Mouse (Mus musculus): ENCODE results near the gene Clec4f. TPM values are rescaled to one million over a fixed set of nuclear protein-coding genes. Genes with fewer than 3 reads are reported as not detected.

Clec4f gene
- polyA plus RNA-seq, 1 experiment from 2014 or later = 0.09 TPM

DNA sequence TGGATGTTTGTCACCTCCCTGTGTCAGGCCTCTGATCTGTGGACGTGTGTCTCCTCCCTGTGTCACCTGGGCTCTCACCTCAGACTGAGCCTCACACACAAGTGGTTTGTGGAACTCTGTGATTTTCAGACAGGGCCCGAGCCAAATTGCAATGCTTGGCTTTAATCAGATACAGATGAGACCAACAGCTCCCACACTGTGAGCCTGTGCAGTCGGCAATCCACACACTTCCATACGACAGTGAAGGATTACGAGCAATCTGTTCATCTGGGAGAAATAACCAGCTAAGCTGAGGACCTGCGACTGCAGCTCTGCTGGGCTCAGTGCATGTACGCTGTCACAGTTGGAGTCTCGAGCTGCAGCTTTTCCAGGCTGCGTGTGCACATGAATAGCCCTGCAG lies 36.0 kb downstream of the Clec4f start:
- Histone ChIP-seq H3K4me1 (replicated peaks) (no peaks in the 10 kb centered on the region), H3K9ac (no peak overlapping the region), H3K27me3 (replicated peaks) (no peaks in the 10 kb centered on the region), H3K36me3 (no peaks in the 10 kb centered on the region), H3K27ac (no peak overlapping the region), H3K9me3 (no peaks in the 10 kb centered on the region), H3K4me3 (replicated peaks) (no peak overlapping the region), H3K4me2 (replicated peaks) (no peak overlapping the region)
- no peak for ATAC-seq
- 58% methylated on average over 9 of the region's 9 CpGs for WGBS

DNA sequence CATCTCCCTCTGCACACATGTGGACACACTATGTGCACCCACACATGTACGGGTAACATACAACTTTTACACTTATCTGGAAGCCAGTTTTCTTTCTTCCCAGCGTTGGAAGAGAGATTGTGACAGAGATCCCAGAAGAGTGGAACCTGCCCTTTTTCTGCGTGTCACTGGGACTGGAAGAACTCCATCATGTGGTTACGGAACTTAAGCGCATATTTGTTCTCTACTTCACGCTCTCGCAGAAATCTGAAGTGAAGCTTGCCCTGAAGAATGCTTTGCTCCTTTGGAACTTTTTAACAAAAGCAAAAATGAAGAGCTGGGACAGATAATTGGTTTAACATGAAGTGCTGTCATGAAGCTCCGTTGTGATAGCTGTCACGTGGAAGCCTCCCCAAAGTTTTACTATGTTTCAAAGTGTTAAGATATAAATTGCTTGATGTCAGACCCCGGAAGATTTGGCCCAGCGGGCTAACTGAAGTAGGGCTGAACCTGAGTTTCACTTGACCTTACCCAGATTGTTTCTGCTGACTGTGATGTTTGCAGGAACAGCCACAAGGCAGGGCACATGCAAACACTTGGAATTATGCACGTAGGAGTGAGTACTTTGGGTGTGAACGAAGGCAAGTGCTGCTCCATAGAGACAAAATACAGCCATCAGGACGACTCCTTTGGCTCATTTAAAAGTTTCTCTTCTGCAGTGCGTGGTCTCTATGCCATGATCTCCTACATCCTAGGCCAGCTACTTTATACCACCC lies 38.2 kb downstream of the Clec4f start:
- no peak overlapping the region for H3K27ac ChIP-seq
- H3K9ac ChIP-seq = no peak overlapping the region
- H3K4me2 ChIP-seq (replicated peaks) = no peak overlapping the region
- H3K36me3 ChIP-seq = no peaks in the 10 kb centered on the region
- no peak for ATAC-seq
- no peaks in the 10 kb centered on the region for H3K4me1 ChIP-seq (replicated peaks)
- H3K4me3 ChIP-seq (replicated peaks) = no peak overlapping the region
- no peaks in the 10 kb centered on the region for H3K9me3 ChIP-seq
- H3K27me3 ChIP-seq (replicated peaks) = no peaks in the 10 kb centered on the region
- 82% methylated on average over 15 of the region's 15 CpGs for WGBS

DNA sequence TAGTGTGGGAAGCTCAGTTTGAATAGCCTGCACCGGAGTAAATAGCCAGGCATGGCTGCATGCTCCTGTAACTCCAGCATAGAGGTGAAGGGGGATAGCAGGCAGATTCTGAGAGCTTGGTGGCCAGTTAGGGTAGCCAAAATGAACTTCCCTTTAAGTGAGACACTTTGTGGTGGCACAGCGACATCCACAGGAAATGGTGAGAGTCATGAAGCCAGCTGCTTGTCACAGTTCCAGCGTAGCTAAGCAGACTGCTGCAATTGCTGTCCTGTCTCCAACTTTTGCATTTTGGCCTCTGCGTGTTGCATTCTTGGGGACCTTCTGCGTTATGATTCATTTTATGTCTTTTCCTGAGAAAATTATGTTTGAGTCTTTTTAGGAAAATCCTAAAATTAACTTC lies 39.5 kb downstream of the Clec4f start:
- 60% methylated on average over 5 of the region's 5 CpGs for WGBS
- no peak overlapping the region for H3K9ac ChIP-seq
- no peak for ATAC-seq

GRCm38 (mm10) chr6:83614469-83614868 lies 41.5 kb downstream of the Clec4f start:
- no peak overlapping the region for H3K4me3 ChIP-seq (replicated peaks)
- no peak overlapping the region for H3K4me2 ChIP-seq (replicated peaks)
- 83% methylated on average over 4 of the region's 4 CpGs for WGBS
- no peaks in the 10 kb centered on the region for H3K4me1 ChIP-seq (replicated peaks)
- no peaks in the 10 kb centered on the region for H3K36me3 ChIP-seq
- ATAC-seq = no peak
- H3K9me3 ChIP-seq = no peaks in the 10 kb centered on the region
- H3K27me3 ChIP-seq (replicated peaks) = no peaks in the 10 kb centered on the region
- H3K27ac ChIP-seq = no peak overlapping the region
- H3K9ac ChIP-seq = no peak overlapping the region

More for the DNA sequence above, 39.5 kb downstream of the Clec4f start:
- Histone ChIP-seq H3K36me3 (no peaks in the 10 kb centered on the region), H3K4me3 (replicated peaks) (no peak overlapping the region), H3K27me3 (replicated peaks) (no peaks in the 10 kb centered on the region), H3K27ac (no peak overlapping the region), H3K9me3 (no peaks in the 10 kb centered on the region), H3K4me2 (replicated peaks) (no peak overlapping the region), H3K4me1 (replicated peaks) (no peaks in the 10 kb centered on the region)

- H3K4me3 ChIP-seq (replicated peaks) = no peak overlapping the region
- no peak for ATAC-seq
- no peaks in the 10 kb centered on the region for H3K27me3 ChIP-seq (replicated peaks)
- 93% methylated on average over 1 of the region's 1 CpGs for WGBS
- H3K9me3 ChIP-seq = no peaks in the 10 kb centered on the region
- H3K9ac ChIP-seq = no peak overlapping the region
- H3K4me1 ChIP-seq (replicated peaks) = no peaks in the 10 kb centered on the region
- no peak overlapping the region for H3K4me2 ChIP-seq (replicated peaks)
- no peaks in the 10 kb centered on the region for H3K36me3 ChIP-seq
- H3K27ac ChIP-seq = no peak overlapping the region
Observed at GRCm38 (mm10) chr6:83612976-83613375, 43.0 kb downstream of the Clec4f start.

GRCm38 (mm10) chr6:83599636-83600174 lies 56.3 kb downstream of the Clec4f start:
- H3K36me3 ChIP-seq = no peaks in the 10 kb centered on the region
- no peak overlapping the region for H3K9ac ChIP-seq
- H3K27me3 ChIP-seq (replicated peaks) = no peaks in the 10 kb centered on the region
- no peak overlapping the region for H3K27ac ChIP-seq
- H3K4me2 ChIP-seq (replicated peaks) = no peak overlapping the region
- 60% methylated on average over 6 of the region's 6 CpGs for WGBS
- H3K4me1 ChIP-seq (replicated peaks) = no peaks in the 10 kb centered on the region
- no peak for ATAC-seq
- no peak overlapping the region for H3K4me3 ChIP-seq (replicated peaks)
- no peaks in the 10 kb centered on the region for H3K9me3 ChIP-seq

- Histone ChIP-seq H3K4me3 (replicated peaks) (peak overlapping the region; percentile 23; the same call in 1 of the 2 replicates), H3K36me3 (no peaks in the 10 kb centered on the region), H3K4me2 (replicated peaks) (peak overlapping the region; percentile 64), H3K4me1 (replicated peaks) (no peaks in the 10 kb centered on the region), H3K9me3 (no peaks in the 10 kb centered on the region), H3K27me3 (replicated peaks) (no peaks in the 10 kb centered on the region), H3K9ac (no peak overlapping the region), H3K27ac (no peak overlapping the region)
- ATAC-seq = 0 out of 2 replicates have a peak, but pooled peaks have one; percentile 20
- WGBS = 42% methylated on average over 24 of the region's 24 CpGs
Observed at GRCm38 (mm10) chr6:83599060-83599550, 56.9 kb downstream of the Clec4f start.

DNA sequence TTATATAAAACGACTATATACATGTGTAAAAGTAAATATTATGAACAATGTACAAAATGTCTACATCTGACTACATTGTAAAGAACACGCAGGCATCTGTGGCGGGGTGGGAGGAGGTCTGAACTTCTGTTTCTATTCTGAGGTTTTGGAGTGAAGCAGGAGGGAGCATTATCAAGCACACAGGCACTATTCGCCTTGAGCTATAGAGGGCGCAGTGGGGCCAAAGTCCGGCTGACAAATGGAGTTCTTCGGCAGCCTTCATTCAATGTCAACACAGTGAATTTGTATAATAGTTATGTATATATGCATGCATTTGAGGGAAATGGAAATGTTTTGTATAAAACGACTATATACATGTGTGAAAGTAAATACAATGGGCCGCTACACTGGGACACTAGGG lies 57.3 kb downstream of the Clec4f start:
- Histone ChIP-seq H3K9ac (no peak overlapping the region), H3K9me3 (no peaks in the 10 kb centered on the region), H3K27ac (no peak overlapping the region), H3K4me1 (replicated peaks) (no peaks in the 10 kb centered on the region), H3K36me3 (no peaks in the 10 kb centered on the region), H3K4me2 (replicated peaks) (peak overlapping the region; percentile 64), H3K27me3 (replicated peaks) (no peaks in the 10 kb centered on the region), H3K4me3 (replicated peaks) (peak overlapping the region; percentile 23; the same call in 1 of the 2 replicates)
- no peak; the same call in 1 of the 2 replicates for ATAC-seq
- 10% methylated on average over 9 of the region's 9 CpGs for WGBS

DNA sequence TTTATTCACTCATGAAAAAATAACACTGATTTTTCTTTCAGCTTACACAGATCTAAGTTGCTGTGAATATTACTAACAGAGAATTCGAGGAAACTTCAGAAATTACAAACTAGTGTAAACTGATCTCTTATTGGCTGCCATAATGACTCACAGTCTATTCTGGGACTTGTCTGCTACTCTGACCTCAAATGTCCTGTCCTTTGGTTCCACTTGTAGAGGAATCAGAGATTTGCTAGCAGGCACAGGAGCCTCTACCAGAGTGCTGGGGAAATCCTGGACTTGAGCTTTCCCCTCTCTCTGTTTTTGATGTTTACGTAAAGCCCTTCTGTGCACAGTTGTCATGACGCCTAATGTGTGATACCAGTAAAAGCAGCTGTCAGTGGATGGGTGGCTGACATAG lies 58.0 kb downstream of the Clec4f start:
- H3K4me3 ChIP-seq (replicated peaks) = no peak overlapping the region
- no peaks in the 10 kb centered on the region for H3K36me3 ChIP-seq
- no peaks in the 10 kb centered on the region for H3K9me3 ChIP-seq
- no peaks in the 10 kb centered on the region for H3K27me3 ChIP-seq (replicated peaks)
- H3K4me1 ChIP-seq (replicated peaks) = no peaks in the 10 kb centered on the region
- H3K4me2 ChIP-seq (replicated peaks) = no peak overlapping the region
- H3K9ac ChIP-seq = no peak overlapping the region
- WGBS = 45% methylated on average over 3 of the region's 3 CpGs
- H3K27ac ChIP-seq = no peak overlapping the region
- no peak for ATAC-seq

GRCm38 (mm10) chr6:83595035-83595434 lies 61.0 kb downstream of the Clec4f start:
- no peak overlapping the region for H3K9ac ChIP-seq
- H3K9me3 ChIP-seq = no peaks in the 10 kb centered on the region
- ATAC-seq = no peak
- H3K4me3 ChIP-seq (replicated peaks) = no peak overlapping the region
- H3K36me3 ChIP-seq = no peaks in the 10 kb centered on the region
- no peak overlapping the region for H3K4me2 ChIP-seq (replicated peaks)
- 79% methylated on average over 2 of the region's 2 CpGs for WGBS
- H3K27me3 ChIP-seq (replicated peaks) = no peaks in the 10 kb centered on the region
- H3K27ac ChIP-seq = no peak overlapping the region
- H3K4me1 ChIP-seq (replicated peaks) = no peaks in the 10 kb centered on the region
